29 mouse cellular contexts compared by ENCODE assay signal in genomic region chr2:90932273-90932672, GRCm38 (mm10). TPM values are rescaled to one million over a fixed set of nuclear protein-coding genes. Genes with fewer than 3 reads are reported as not detected.
A peak's percentile ranks its signal among the peaks of the same experiment; 100 is the strongest.
DNase-seq lines count a peak whose midpoint lies in the region; ATAC-seq and TF ChIP-seq lines count a peak whose summit lies in the region.
"Had no signal": no experiment of that assay in that cellular context is flagged by ENCODE, and none has a peak within 500 bp of the region (broad histone marks: within the 10 kb centered on the region; RNA-seq: fewer than 3 reads in every experiment).

No protein-coding gene starts in this region.

- no peaks in the 10 kb centered on the region for H3K36me3 ChIP-seq in CH12.LX (replicated peaks in 1 of 2; ENCODE audit: control insufficient read depth in 1 of 2, insufficient read depth in 1 of 2, low read length in 1 of 2)
- no peaks in the 10 kb centered on the region for H3K36me3 ChIP-seq in liver, embryonic 12.5 days
- H3K36me3 ChIP-seq in liver, embryonic 15.5 days (replicated peaks): no peaks in the 10 kb centered on the region
- H3K36me3 ChIP-seq: embryonic facial prominence, embryonic 10.5 days; embryonic facial prominence, embryonic 13.5 days; forebrain, embryonic 12.5 days; forebrain, embryonic 15.5 days; heart, embryonic 12.5 days; heart, embryonic 15.5 days; hindbrain, embryonic 10.5 days; hindbrain, embryonic 13.5 days had no signal

- H3K9me3 ChIP-seq in CH12.LX (replicated peaks; ENCODE audit: low read length): no peaks in the 10 kb centered on the region
- H3K9me3 ChIP-seq in liver, embryonic 12.5 days (replicated peaks): no peaks in the 10 kb centered on the region
- no peaks in the 10 kb centered on the region for H3K9me3 ChIP-seq in liver, embryonic 15.5 days (replicated peaks)
- H3K9me3 ChIP-seq: embryonic facial prominence, embryonic 10.5 days; embryonic facial prominence, embryonic 13.5 days; forebrain, embryonic 12.5 days; forebrain, embryonic 15.5 days; heart, embryonic 12.5 days; heart, embryonic 15.5 days; hindbrain, embryonic 10.5 days; hindbrain, embryonic 13.5 days had no signal

- no peak for TF ChIP-seq CTCF in CH12.LX (conservative IDR thresholded peaks at IDR 0.05 in 1 of 2, IDR thresholded peaks at IDR 0.05 in 1 of 2; ENCODE audit: low read depth in 2 of 2, low read length in 2 of 2)

- H3K4me2 ChIP-seq in CH12.LX (ENCODE audit: insufficient read depth, low read depth, poor library complexity, severe bottlenecking): 0 out of 2 replicates have a peak overlapping the region, but pooled peaks have one; percentile 22
- peak overlapping the region; percentile 13; the same call in 1 of the 2 replicates for H3K4me2 ChIP-seq in liver, embryonic 12.5 days
- peak overlapping the region; percentile 29 for H3K4me2 ChIP-seq in liver, embryonic 15.5 days
- H3K4me2 ChIP-seq: embryonic facial prominence, embryonic 13.5 days; forebrain, embryonic 12.5 days; forebrain, embryonic 15.5 days; heart, embryonic 12.5 days; heart, embryonic 15.5 days; hindbrain, embryonic 13.5 days had no signal

- no peaks in the 10 kb centered on the region for H3K79me2 ChIP-seq in CH12.LX (replicated peaks; ENCODE audit: control insufficient read depth, extremely low read depth, insufficient read depth, poor library complexity, severe bottlenecking)

- no peak for ATAC-seq in liver, embryonic 12.5 days
- peak; percentile 56; the same call in 1 of the 2 replicates for ATAC-seq in liver, embryonic 15.5 days (ENCODE audit: insufficient read depth)
- ATAC-seq: forebrain, embryonic 15.5 days had no signal

- no peak for TF ChIP-seq EP300 in CH12.LX (IDR thresholded peaks at IDR 0.05; ENCODE audit: low read length)

- WGBS in liver, embryonic 12.5 days (ENCODE audit: insufficient replicate concordance): 39% methylated on average over 2 of the region's 2 CpGs
- whole genome bisulfite sequencing in liver, embryonic 15.5 days (ENCODE audit: insufficient replicate concordance): 40% methylated on average over 2 of the region's 2 CpGs

- no peak overlapping the region for H3K27ac ChIP-seq in CH12.LX (ENCODE audit: insufficient read depth, low read depth)
- peak overlapping the region; percentile 59; the same call in 1 of the 2 replicates for H3K27ac ChIP-seq in liver, embryonic 12.5 days
- H3K27ac ChIP-seq in liver, embryonic 15.5 days (replicated peaks): peak overlapping the region; percentile 52
- H3K27ac ChIP-seq: embryonic facial prominence, embryonic 10.5 days; embryonic facial prominence, embryonic 13.5 days; forebrain, embryonic 12.5 days; forebrain, embryonic 15.5 days; heart, embryonic 15.5 days; hindbrain, embryonic 10.5 days; hindbrain, embryonic 13.5 days had no signal

- H3K9ac ChIP-seq in CH12.LX (ENCODE audit: insufficient read depth, low read depth): 0 out of 2 replicates have a peak overlapping the region, but pooled peaks have one; percentile 3
- no peak overlapping the region for H3K9ac ChIP-seq in liver, embryonic 12.5 days
- H3K9ac ChIP-seq in liver, embryonic 15.5 days: no peak overlapping the region
- H3K9ac ChIP-seq: embryonic facial prominence, embryonic 13.5 days; forebrain, embryonic 12.5 days; forebrain, embryonic 15.5 days; heart, embryonic 12.5 days; heart, embryonic 15.5 days; hindbrain, embryonic 13.5 days had no signal

- H3K4me3 ChIP-seq in CH12.LX (replicated peaks in 1 of 3; ENCODE audit: low read depth in 2 of 3, low read length in 2 of 3, poor library complexity in 1 of 3): no peak overlapping the region
- H3K4me3 ChIP-seq in liver, embryonic 12.5 days: no peak overlapping the region
- no peak overlapping the region for H3K4me3 ChIP-seq in liver, embryonic 15.5 days (replicated peaks)
- H3K4me3 ChIP-seq: embryonic facial prominence, embryonic 10.5 days; embryonic facial prominence, embryonic 13.5 days; erythroblast, embryonic 14.5 days; forebrain, embryonic 12.5 days; forebrain, embryonic 15.5 days; heart, embryonic 12.5 days; heart, embryonic 15.5 days; hindbrain, embryonic 10.5 days; hindbrain, embryonic 13.5 days had no signal

- peaks cover 3% of the 10 kb centered on the region for H3K27me3 ChIP-seq in CH12.LX (replicated peaks)
- H3K27me3 ChIP-seq in liver, embryonic 12.5 days (replicated peaks): peaks cover 24% of the 10 kb centered on the region; the same call in 1 of the 2 replicates
- peaks cover 22% of the 10 kb centered on the region; the same call in 1 of the 2 replicates for H3K27me3 ChIP-seq in liver, embryonic 15.5 days
- H3K27me3 ChIP-seq: embryonic facial prominence, embryonic 13.5 days; forebrain, embryonic 12.5 days; forebrain, embryonic 15.5 days; heart, embryonic 15.5 days; hindbrain, embryonic 13.5 days had no signal

- intact Hi-C loops in left cerebral cortex, postnatal 14 days (cut with DNase I): no loop called here

- no peak for TF ChIP-seq POLR2A in CH12.LX (IDR thresholded peaks at IDR 0.05; ENCODE audit: low read depth, low read length)

- H3K4me1 ChIP-seq in CH12.LX (ENCODE audit: control insufficient read depth in 1 of 2, insufficient read depth in 2 of 2): 0 out of 4 replicates have a peak, but pooled peaks cover 0 to 3% of the 10 kb centered on the region in 2 experiments
- 0 out of 2 replicates have a peak, but pooled peaks cover 4% of the 10 kb centered on the region for H3K4me1 ChIP-seq in liver, embryonic 12.5 days
- H3K4me1 ChIP-seq in liver, embryonic 15.5 days (replicated peaks): 0 out of 2 replicates have a peak, but pooled peaks cover 10% of the 10 kb centered on the region
- H3K4me1 ChIP-seq: embryonic facial prominence, embryonic 10.5 days; embryonic facial prominence, embryonic 13.5 days; forebrain, embryonic 12.5 days; forebrain, embryonic 15.5 days; heart, embryonic 12.5 days; heart, embryonic 15.5 days; hindbrain, embryonic 10.5 days; hindbrain, embryonic 13.5 days had no signal

- dilution Hi-C loops in CH12.LX (cut with MboI; ENCODE audit: extremely low pct_ligation_motif_present, extremely low pct_unique_long_range_greater_than_20kb, low sequenced_read_pairs): no loop called here

- in situ Hi-C loops in CH12.LX (cut with MboI; ENCODE audit: low pct_ligation_motif_present, low pct_unique_long_range_greater_than_20kb, low sequenced_read_pairs): no loop called here

- no peak for DNase-seq in CH12.LX (ENCODE audit: extremely low read depth)
- DNase-seq in yolk sac, embryonic 10.5 days (ENCODE audit: low spot score): peak; percentile 26
- no peak for DNase-seq in thymus, postnatal 10 days (ENCODE audit: low spot score in 2 of 2)
- DNase-seq in urinary bladder, postnatal 10 days (ENCODE audit: low spot score): no peak
- no peak for DNase-seq in left cerebral cortex, postnatal 14 days (ENCODE audit: low spot score in 2 of 2)
- DNase-seq: adrenal gland, adult 2 months; adrenal gland, postnatal 14 days; B cell, adult 2 months; cerebellum, adult 11 months; cerebellum, adult 2 months; cerebellum, adult 9-11 months; cerebellum, postnatal 25 days; embryo, embryonic 11 days; gastrocnemius, postnatal 25 days; heart, adult 18-20 months; heart, postnatal 10 days; heart, postnatal 36 days had no signal

- TF ChIP-seq RAD21 in CH12.LX (IDR thresholded peaks at IDR 0.05; ENCODE audit: low read depth, low read length): no peak

TF ChIP-seq in CH12.LX, 34 proteins besides CTCF, POLR2A, EP300 and RAD21:
- TF ChIP-seq CHD2 (IDR thresholded peaks at IDR 0.05; ENCODE audit: low read length) (no peak), MAX (IDR thresholded peaks at IDR 0.05; ENCODE audit: low read length) (no peak), MEF2A (IDR thresholded peaks at IDR 0.05; ENCODE audit: borderline replicate concordance, low read depth, low read length) (no peak), ZNF384 (IDR thresholded peaks at IDR 0.05; ENCODE audit: low read depth, low read length) (no peak), BHLHE40 (IDR thresholded peaks at IDR 0.05; ENCODE audit: low read depth, low read length) (no peak)

RNA-seq across cellular contexts. Expression of gene Celf1, which starts 7.9 kb away (rescaled TPM):
- total RNA-seq in CH12.LX (2012; rRNA removed): 29.7 and 33.8 TPM in 2 replicates
- total RNA-seq in CH12.LX (2014; rRNA removed): 50.9 and 52.8 TPM in 2 replicates
- 67.4 and 69.7 TPM in 2 replicates for polyA plus RNA-seq in CH12.LX (2012; ENCODE audit: insufficient read length, low read depth)
- polyA plus RNA-seq in liver, embryonic 12.5 days (2016; fragmentation: Nextera tagmentation; extraction: Ambion mirVana): 79.4 and 81.3 TPM in 2 replicates
- 50.0 and 53.8 TPM in 2 replicates for polyA plus RNA-seq in liver, embryonic 15.5 days (2015; fragmentation: Nextera tagmentation; extraction: Ambion mirVana)
- total RNA-seq in left cerebral cortex, postnatal 14 days (2021): 100 to 1,000 TPM; 134 to 147 TPM

RNA-seq across cellular contexts. Expression of gene Ndufs3, which starts 27.6 kb away (rescaled TPM):
- total RNA-seq in CH12.LX (2012; rRNA removed) (133 and 146 TPM in 2 replicates), CH12.LX (2014; rRNA removed) (182 and 195 TPM in 2 replicates)
- 185 and 190 TPM in 2 replicates for polyA plus RNA-seq in CH12.LX (2012; ENCODE audit: insufficient read length, low read depth)
- 171 and 177 TPM in 2 replicates for polyA plus RNA-seq in liver, embryonic 12.5 days (2016; fragmentation: Nextera tagmentation; extraction: Ambion mirVana)
- 134 and 136 TPM in 2 replicates for polyA plus RNA-seq in liver, embryonic 15.5 days (2015; fragmentation: Nextera tagmentation; extraction: Ambion mirVana)
- 100 to 1,000 TPM; 224 to 244 TPM for total RNA-seq in left cerebral cortex, postnatal 14 days (2021)

RNA-seq across cellular contexts. Expression of gene Kbtbd4, which starts 27.7 kb away (rescaled TPM):
- total RNA-seq in CH12.LX (2012; rRNA removed) (20.5 and 28.4 TPM in 2 replicates), CH12.LX (2014; rRNA removed) (19.5 and 20.1 TPM in 2 replicates)
- polyA plus RNA-seq in CH12.LX (2012; ENCODE audit: insufficient read length, low read depth): 21.7 and 24.9 TPM in 2 replicates
- polyA plus RNA-seq in liver, embryonic 12.5 days (2016; fragmentation: Nextera tagmentation; extraction: Ambion mirVana): 22.6 and 26.0 TPM in 2 replicates
- 16.1 and 17.6 TPM in 2 replicates for polyA plus RNA-seq in liver, embryonic 15.5 days (2015; fragmentation: Nextera tagmentation; extraction: Ambion mirVana)
- 10 to 100 TPM; 33.1 to 35.0 TPM for total RNA-seq in left cerebral cortex, postnatal 14 days (2021)

RNA-seq across cellular contexts. Expression of gene C1qtnf4, which starts 46.6 kb away (rescaled TPM):
- not detected in 2 replicates for total RNA-seq in CH12.LX (2012; rRNA removed)
- not detected in 2 replicates for total RNA-seq in CH12.LX (2014; rRNA removed)
- polyA plus RNA-seq in CH12.LX (2012; ENCODE audit: insufficient read length, low read depth): not detected in 2 replicates
- polyA plus RNA-seq in liver, embryonic 12.5 days (2016; fragmentation: Nextera tagmentation; extraction: Ambion mirVana): 6.6 and 7.3 TPM in 2 replicates
- polyA plus RNA-seq in liver, embryonic 15.5 days (2015; fragmentation: Nextera tagmentation; extraction: Ambion mirVana): 1.9 and 2.0 TPM in 2 replicates
- total RNA-seq in left cerebral cortex, postnatal 14 days (2021): 100 to 1,000 TPM; 261 to 310 TPM
- total RNA-seq: MEL had no signal
